9 mouse cellular contexts compared by ENCODE assay signal in the genomic region with DNA sequence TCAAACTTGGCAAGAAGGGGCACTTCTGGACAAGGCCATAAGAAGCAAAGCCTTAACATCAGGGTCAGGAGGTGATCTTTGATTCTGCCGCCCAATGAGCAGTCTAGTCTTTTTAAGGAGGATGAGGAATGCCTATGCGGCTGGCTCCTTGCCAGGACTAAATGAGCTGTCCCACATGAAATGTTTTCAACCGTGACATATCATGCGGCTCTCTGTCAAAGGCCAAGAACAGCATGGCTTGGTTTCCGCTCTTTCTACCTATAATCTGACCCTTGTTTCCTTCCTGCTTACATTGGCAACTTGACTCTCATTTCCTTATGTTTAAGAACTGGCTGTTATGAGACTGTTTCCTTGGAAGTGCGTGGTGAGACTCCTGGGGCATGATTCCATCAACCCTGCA. TPM values are rescaled to one million over a fixed set of nuclear protein-coding genes. Genes with fewer than 3 reads are reported as not detected.
DNase-seq lines count a peak whose midpoint lies in the region; ATAC-seq and TF ChIP-seq lines count a peak whose summit lies in the region.
"Had no signal": no experiment of that assay in that cellular context is flagged by ENCODE, and none has a peak within 500 bp of the region (broad histone marks: within the 10 kb centered on the region; RNA-seq: fewer than 3 reads in every experiment).

No protein-coding gene starts in this region.

- H3K9ac ChIP-seq in heart, adult 2 months (ENCODE audit: low read depth, low read length), result no peak overlapping the region
- H3K9ac ChIP-seq in heart, embryonic 16.5 days (ENCODE audit: low read length), result no peak overlapping the region
- H3K9ac ChIP-seq in lung, postnatal 0 days (replicated peaks; ENCODE audit: low read depth), result no peak overlapping the region
- no peak overlapping the region for H3K9ac ChIP-seq in hindbrain, embryonic 16.5 days (ENCODE audit: low read depth, low read length)

- intact Hi-C loops in heart, adult 2 months (cut with DNase I), result loop anchor here (2.0 kb wide), 1 partner anchor 61 kb away; the partner anchor contains the start of genes Rangap1 and Zc3h7b

- peak overlapping the region; percentile 44 for H3K27ac ChIP-seq in heart, adult 2 months
- peak overlapping the region; percentile 75 for H3K27ac ChIP-seq in heart, embryonic 16.5 days (ENCODE audit: low read length)
- peak overlapping the region; percentile 99 for H3K27ac ChIP-seq in lung, postnatal 0 days (ENCODE audit: low read length)
- no peak overlapping the region for H3K27ac ChIP-seq in hindbrain, embryonic 16.5 days (ENCODE audit: low read depth, low read length)
- H3K27ac ChIP-seq: macrophage had no signal

- no peak for ATAC-seq in heart, embryonic 16.5 days (replicated peaks; ENCODE audit: extremely low read depth, insufficient read depth, low FRiP score)
- ATAC-seq in lung, postnatal 0 days, result no peak
- ATAC-seq in megakaryocyte, adult 5-6 weeks (ENCODE audit: poor library complexity, severe bottlenecking), result no peak
- no peak for ATAC-seq in hindbrain, embryonic 16.5 days

- H3K36me3 ChIP-seq in heart, adult 2 months (ENCODE audit: control insufficient read depth, insufficient read depth, low read length), result peaks cover 27% of the 10 kb centered on the region
- no peaks in the 10 kb centered on the region for H3K36me3 ChIP-seq in heart, embryonic 16.5 days (ENCODE audit: control insufficient read depth, insufficient read depth)
- no peaks in the 10 kb centered on the region for H3K36me3 ChIP-seq in lung, postnatal 0 days (ENCODE audit: insufficient read depth, low read length)
- H3K36me3 ChIP-seq in hindbrain, embryonic 16.5 days (ENCODE audit: control insufficient read depth, insufficient read depth, low read length), result no peaks in the 10 kb centered on the region

- no peak; the same call in 1 of the 2 replicates for TF ChIP-seq POLR2A in heart, adult 2 months (IDR thresholded peaks at IDR 0.05; ENCODE audit: insufficient read depth, low read depth, low read length)

- peaks cover 29% of the 10 kb centered on the region for H3K4me1 ChIP-seq in heart, adult 2 months (ENCODE audit: control insufficient read depth, insufficient read depth, low read length)
- H3K4me1 ChIP-seq in heart, embryonic 16.5 days (ENCODE audit: control insufficient read depth, insufficient read depth, low read length), result peaks cover 58% of the 10 kb centered on the region
- H3K4me1 ChIP-seq in lung, postnatal 0 days (ENCODE audit: insufficient read depth, low read depth, low read length), result peaks cover 49% of the 10 kb centered on the region
- peaks cover 31% of the 10 kb centered on the region for H3K4me1 ChIP-seq in hindbrain, embryonic 16.5 days (ENCODE audit: control insufficient read depth, insufficient read depth, low read depth, low read length)

- H3K9me3 ChIP-seq in heart, embryonic 16.5 days (replicated peaks; ENCODE audit: control insufficient read depth, low read length), result no peaks in the 10 kb centered on the region
- no peaks in the 10 kb centered on the region for H3K9me3 ChIP-seq in lung, postnatal 0 days (ENCODE audit: low read length)
- H3K9me3 ChIP-seq in hindbrain, embryonic 16.5 days (ENCODE audit: control insufficient read depth, low read length), result no peaks in the 10 kb centered on the region

- H3K4me3 ChIP-seq in heart, adult 2 months, result no peak overlapping the region
- no peak overlapping the region for H3K4me3 ChIP-seq in heart, embryonic 16.5 days (ENCODE audit: low read length)
- H3K4me3 ChIP-seq in lung, postnatal 0 days (ENCODE audit: low read depth, low read length), result no peak overlapping the region
- H3K4me3 ChIP-seq in hindbrain, embryonic 16.5 days (ENCODE audit: low read length), result no peak overlapping the region

- peak in 1 of 2 experiments; percentile 56 for DNase-seq in heart, adult 2 months
- no peak for DNase-seq in heart, adult 8-10 months (ENCODE audit: low spot score)
- DNase-seq in adrenal gland, postnatal 10 days, result peak; percentile 68
- DNase-seq in lung, postnatal 0 days (ENCODE audit: low spot score), result peak; percentile 83
- no peak for DNase-seq in right cerebral cortex, postnatal 4 days

- 0 out of 2 replicates have a peak, but pooled peaks have one; percentile 26 for TF ChIP-seq EP300 in heart, adult 2 months (IDR thresholded peaks at IDR 0.05; ENCODE audit: insufficient read depth, low read depth, low read length)
- TF ChIP-seq EP300 in lung, postnatal 0 days (IDR thresholded peaks at IDR 0.05), result peak; percentile 89

- no peaks in the 10 kb centered on the region for H3K27me3 ChIP-seq in heart, adult 2 months (ENCODE audit: control insufficient read depth, insufficient read depth, low read length)
- no peaks in the 10 kb centered on the region for H3K27me3 ChIP-seq in heart, embryonic 16.5 days (ENCODE audit: control insufficient read depth, insufficient read depth, low read length)
- H3K27me3 ChIP-seq in lung, postnatal 0 days (replicated peaks; ENCODE audit: insufficient read depth, low read length), result no peaks in the 10 kb centered on the region
- no peaks in the 10 kb centered on the region for H3K27me3 ChIP-seq in hindbrain, embryonic 16.5 days (replicated peaks; ENCODE audit: control insufficient read depth, insufficient read depth, low read length)

- 0 out of 2 replicates have a peak overlapping the region, but pooled peaks have one; percentile 1 for H3K4me2 ChIP-seq in heart, embryonic 16.5 days (ENCODE audit: low read depth, low read length)
- H3K4me2 ChIP-seq in lung, postnatal 0 days (replicated peaks; ENCODE audit: low read depth, low read length), result no peak overlapping the region
- no peak overlapping the region for H3K4me2 ChIP-seq in hindbrain, embryonic 16.5 days (ENCODE audit: low read length)

- H3K79me2 ChIP-seq in heart, adult 2 months (replicated peaks; ENCODE audit: control insufficient read depth, insufficient read depth, low read length), result no peaks in the 10 kb centered on the region

- 21% methylated on average over 6 of the region's 6 CpGs for WGBS in heart, adult 2 months
- 24% methylated on average over 6 of the region's 6 CpGs for WGBS in heart, embryonic 16.5 days
- 16% methylated on average over 6 of the region's 6 CpGs for WGBS in lung, postnatal 0 days
- WGBS in hindbrain, embryonic 16.5 days, result 41% methylated on average over 6 of the region's 6 CpGs

- TF ChIP-seq CTCF in heart, adult 2 months (IDR thresholded peaks at IDR 0.05), result no peak
- TF ChIP-seq CTCF in lung, postnatal 0 days (IDR thresholded peaks at IDR 0.05), result no peak

RNA-seq across cellular contexts. Expression of gene Tef, which starts 3.4 kb away (rescaled TPM):
- 100 to 1,000 TPM in 1 of 2 experiments, 10 to 100 TPM in 1; 46.7 to 127 TPM for total RNA-seq in heart, adult 2 months (2021)
- polyA plus RNA-seq in heart, adult 2 months (2012; rRNA removed), result 76.7 and 100 TPM in 2 replicates
- total RNA-seq in heart, adult 8-10 months (2022), result 100 to 1,000 TPM; 125 to 157 (median 155) TPM
- 10 to 100 TPM; 68.4 to 74.1 TPM for total RNA-seq in adrenal gland, postnatal 10 days (2021)
- 23.2 and 25.1 TPM in 2 replicates for polyA plus RNA-seq in heart, embryonic 16.5 days (2015; fragmentation: Nextera tagmentation; extraction: Ambion mirVana)
- polyA plus RNA-seq in lung, postnatal 0 days (2015; fragmentation: Nextera tagmentation; extraction: Ambion mirVana), result 38.6 and 44.0 TPM in 2 replicates
- 3.1 and 3.3 TPM in 2 replicates for total RNA-seq in megakaryocyte, adult 5-6 weeks (2015)
- total RNA-seq in megakaryocyte, adult 5-6 weeks (2017), result 6.5 and 8.6 TPM in 2 replicates
- polyA plus RNA-seq in hindbrain, embryonic 16.5 days (2015; fragmentation: Nextera tagmentation; extraction: Ambion mirVana), result 22.9 and 23.1 TPM in 2 replicates

RNA-seq across cellular contexts. Expression of gene Tob2, which starts 53.0 kb away (rescaled TPM):
- 100 to 1,000 TPM; 101 to 114 TPM for total RNA-seq in heart, adult 2 months (2021)
- polyA plus RNA-seq in heart, adult 2 months (2012; rRNA removed), result 39.4 and 49.7 TPM in 2 replicates
- 100 to 1,000 TPM in 1 of 4 experiments, 10 to 100 TPM in 3; 50.6 to 129 (median 74.7) TPM for total RNA-seq in heart, adult 8-10 months (2022)
- 100 to 1,000 TPM; 108 to 183 TPM for total RNA-seq in adrenal gland, postnatal 10 days (2021)
- 17.5 and 17.8 TPM in 2 replicates for polyA plus RNA-seq in heart, embryonic 16.5 days (2015; fragmentation: Nextera tagmentation; extraction: Ambion mirVana)
- polyA plus RNA-seq in lung, postnatal 0 days (2015; fragmentation: Nextera tagmentation; extraction: Ambion mirVana), result 24.8 and 30.0 TPM in 2 replicates
- 36.1 and 38.2 TPM in 2 replicates for total RNA-seq in megakaryocyte, adult 5-6 weeks (2015)
- total RNA-seq in megakaryocyte, adult 5-6 weeks (2017), result 20.3 and 23.8 TPM in 2 replicates
- polyA plus RNA-seq in hindbrain, embryonic 16.5 days (2015; fragmentation: Nextera tagmentation; extraction: Ambion mirVana), result 15.7 and 18.4 TPM in 2 replicates

Comparison
In these comparisons a context has a peak if more than half of its experiments do, and no peak if none do; other contexts are left out.
1. DNase-seq: peak in adrenal gland, postnatal 10 days (single experiment) and lung, postnatal 0 days (single experiment); none in heart, adult 8-10 months (single experiment) and right cerebral cortex, postnatal 4 days (single experiment).
2. RNA of gene Tef, which starts 3.4 kb away (total RNA-seq): 125 to 157 TPM in heart, adult 8-10 months, 46.7 to 127 TPM in heart, adult 2 months and 68.4 to 74.1 TPM in adrenal gland, postnatal 10 days; 3.1 to 8.6 TPM in megakaryocyte, adult 5-6 weeks; every median in the first group is over 4 times any median in the second.